Mouse (Mus musculus) left cerebral cortex, adult 9 months (tissue): ENCODE measurements around the gene Thsd4.
A peak's percentile ranks its signal among the peaks of the same experiment; 100 is the strongest.
"Not testable (repeated sequence)": the region's sequence is repeated elsewhere in the genome, so short reads cannot be mapped to it uniquely, and the experiment has no call there.

Experiments
- DNase-seq, 2 experiments: peaks; one replicate each; pipeline ENCODE4 v3.0.0; 2022; ENCODE audit warnings: low spot score in 2 of 2

Gene Thsd4

DNA sequence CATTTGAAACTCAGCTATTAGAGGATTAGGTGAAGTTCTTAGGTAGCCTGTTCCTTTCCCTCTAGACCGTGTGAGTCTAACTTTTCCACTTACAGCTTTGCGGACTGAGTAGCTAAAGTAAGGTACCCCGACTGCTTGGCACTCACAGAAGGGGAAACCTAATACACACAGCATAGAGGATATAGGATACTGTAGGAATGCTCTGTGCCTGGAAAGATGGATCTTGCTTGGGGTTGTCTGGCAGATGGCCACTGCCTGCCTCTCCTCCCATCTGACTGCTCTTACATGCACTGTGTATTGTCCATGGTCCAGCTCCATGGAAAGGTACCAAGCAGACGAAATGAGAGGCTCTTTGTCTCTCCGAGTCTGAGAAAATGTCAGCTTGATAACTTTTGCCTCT is 530.4 kb downstream of the Thsd4 start:
- no peak for DNase-seq

DNA sequence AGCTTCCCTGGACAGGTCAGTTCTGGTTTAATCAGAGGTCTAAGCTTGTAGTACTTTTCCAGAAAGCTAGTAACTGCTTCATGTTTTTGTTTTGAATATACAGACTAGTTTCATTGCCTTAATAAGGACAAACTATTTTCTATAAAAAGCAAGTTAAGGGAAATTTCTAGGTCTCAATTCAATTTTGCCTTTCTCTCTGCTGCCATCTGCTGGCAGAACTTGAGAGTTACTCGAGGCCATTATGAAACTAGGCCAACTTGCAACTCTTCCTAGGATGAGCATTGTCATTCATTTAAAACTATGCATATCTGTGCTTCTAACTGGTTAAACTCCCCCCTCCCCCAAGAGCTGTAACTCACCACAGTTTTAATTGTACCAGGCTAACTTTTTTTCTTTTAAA is 532.0 kb downstream of the Thsd4 start:
- peak in 1 of 2 experiments; percentile 79 for DNase-seq

DNA sequence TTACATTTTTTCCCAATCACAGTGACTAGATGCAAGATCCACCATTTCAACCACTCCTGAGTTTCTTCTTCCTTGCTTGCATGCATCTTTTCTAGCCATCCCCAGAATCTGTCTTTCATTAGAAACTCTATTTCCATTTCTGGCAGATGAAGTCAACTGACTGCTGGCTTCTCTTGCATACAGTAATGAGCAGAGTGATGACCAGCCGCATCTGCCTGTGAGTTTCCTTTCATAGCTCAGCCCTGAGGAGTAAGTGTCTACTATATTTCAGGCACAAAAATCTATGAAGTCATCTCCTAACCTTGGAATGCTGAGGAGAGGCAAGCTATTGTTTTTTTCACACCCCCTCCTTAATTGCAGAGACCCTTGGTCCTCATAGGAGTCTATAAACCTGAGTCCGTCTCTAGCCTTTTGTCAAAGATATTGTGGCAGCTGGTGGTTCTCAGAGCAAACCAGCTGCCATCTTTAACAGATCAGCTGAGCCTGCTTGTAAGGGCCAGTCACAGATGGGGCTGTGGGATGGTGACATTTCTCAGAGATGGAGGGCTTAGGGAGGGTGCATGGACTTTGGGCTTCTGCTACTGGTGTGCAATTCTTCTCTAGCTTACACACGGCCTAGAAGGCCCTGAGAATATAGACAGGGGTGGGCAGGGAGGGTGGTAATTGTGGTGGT is 535.8 kb downstream of the Thsd4 start:
- peak in 1 of 2 experiments; percentile 40 for DNase-seq

DNA sequence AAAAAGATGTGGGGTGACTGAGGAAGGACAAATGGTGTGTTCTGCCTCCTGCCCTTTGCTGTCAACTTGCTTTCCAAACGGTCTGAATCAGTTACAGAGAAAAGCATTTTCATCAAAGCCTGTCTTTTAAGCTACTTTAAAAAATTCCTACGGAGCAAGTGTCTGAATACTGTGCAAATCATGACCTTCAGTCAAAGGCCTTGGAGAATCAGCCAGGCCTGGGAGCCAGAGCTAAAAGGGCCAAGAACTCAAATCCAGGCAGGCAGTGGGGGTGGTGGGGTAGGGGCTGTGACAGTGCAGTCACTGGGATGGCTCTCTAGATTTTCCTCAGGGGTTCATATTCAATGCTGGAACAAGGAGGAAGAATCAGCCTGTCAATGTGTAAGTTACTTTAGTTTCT is 540.7 kb downstream of the Thsd4 start:
- DNase-seq: no peak

DNA sequence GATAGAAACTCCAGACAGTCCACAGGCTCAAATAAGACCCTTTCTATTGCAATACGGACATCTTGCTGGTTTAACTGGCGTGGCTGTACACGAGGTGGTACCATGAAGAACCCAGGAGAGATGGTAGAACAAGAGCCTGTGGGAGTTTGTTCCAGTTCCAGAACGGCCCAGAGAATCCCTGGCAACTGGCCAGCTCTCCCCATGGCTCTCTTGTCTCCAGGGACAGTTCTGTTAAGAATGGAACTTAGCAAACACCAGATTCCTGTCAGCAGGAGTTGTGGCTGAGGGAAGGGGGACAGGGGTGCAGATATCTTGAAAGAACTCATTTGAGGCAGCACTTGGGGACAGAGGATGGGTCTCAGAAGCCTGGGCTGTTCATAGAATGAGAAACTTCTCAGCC is 550.6 kb downstream of the Thsd4 start:
- no peak for DNase-seq

DNA sequence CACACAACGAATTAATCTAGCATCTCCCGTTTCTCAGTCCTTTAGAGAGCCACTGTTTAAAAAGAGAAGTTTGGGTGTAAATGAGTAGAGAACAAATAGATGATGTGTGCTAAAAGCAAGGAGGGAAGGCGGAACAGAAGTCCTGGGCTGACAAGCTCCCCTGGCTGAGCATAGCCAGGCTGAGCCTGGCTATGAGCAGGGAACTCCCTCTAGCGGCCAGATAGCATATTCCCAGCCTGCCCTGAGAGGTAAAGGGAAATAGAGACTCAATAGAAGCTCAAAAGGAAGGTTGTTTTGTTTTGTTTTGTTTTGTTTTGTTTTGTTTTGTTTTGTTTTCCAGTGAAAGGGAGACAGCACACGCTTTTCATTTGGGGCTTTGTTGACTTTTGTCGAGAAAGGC is 552.5 kb downstream of the Thsd4 start:
- peak in 1 of 2 experiments; percentile 69 for DNase-seq

DNA sequence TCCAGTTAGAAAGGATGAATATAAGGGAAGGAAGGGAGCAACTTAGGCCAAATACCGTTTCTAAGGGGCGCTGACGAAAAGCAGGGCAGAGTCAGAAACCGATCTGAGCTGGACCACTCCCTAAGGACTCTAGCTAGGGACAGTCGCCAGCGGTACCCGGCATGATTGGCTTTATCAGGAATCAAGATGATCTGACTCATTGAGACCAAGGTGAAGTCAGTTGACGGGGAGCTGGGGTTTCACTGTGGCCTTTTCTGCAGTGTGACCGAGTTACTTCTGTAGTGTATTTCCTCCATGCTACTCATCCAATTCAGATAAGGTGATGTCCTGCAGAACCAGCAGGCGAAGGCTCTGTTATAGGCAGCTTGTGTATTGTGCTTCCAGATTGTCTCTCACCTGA is 556.8 kb downstream of the Thsd4 start:
- DNase-seq: no peak

DNA sequence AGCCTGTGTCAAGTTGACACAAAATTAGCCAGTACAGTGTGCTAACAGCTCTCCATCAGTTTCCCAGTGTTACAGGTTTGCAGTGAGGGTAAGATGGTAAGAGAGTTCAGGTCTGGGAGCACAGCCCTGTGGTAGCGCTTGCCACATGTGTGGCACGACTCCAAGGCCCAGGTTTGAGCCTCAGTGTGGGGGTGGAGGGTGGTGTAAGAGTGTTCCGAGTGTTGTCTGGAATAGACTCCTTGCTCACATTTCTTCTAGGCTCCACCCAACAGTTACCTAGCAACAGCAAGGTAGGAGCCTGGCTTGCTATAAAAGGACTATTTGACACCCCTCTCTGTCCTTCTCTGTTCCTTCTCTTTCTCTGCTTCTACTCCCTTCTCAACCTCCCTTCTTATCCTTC is 557.5 kb downstream of the Thsd4 start:
- DNase-seq: peak; percentile 53 to 57

DNA sequence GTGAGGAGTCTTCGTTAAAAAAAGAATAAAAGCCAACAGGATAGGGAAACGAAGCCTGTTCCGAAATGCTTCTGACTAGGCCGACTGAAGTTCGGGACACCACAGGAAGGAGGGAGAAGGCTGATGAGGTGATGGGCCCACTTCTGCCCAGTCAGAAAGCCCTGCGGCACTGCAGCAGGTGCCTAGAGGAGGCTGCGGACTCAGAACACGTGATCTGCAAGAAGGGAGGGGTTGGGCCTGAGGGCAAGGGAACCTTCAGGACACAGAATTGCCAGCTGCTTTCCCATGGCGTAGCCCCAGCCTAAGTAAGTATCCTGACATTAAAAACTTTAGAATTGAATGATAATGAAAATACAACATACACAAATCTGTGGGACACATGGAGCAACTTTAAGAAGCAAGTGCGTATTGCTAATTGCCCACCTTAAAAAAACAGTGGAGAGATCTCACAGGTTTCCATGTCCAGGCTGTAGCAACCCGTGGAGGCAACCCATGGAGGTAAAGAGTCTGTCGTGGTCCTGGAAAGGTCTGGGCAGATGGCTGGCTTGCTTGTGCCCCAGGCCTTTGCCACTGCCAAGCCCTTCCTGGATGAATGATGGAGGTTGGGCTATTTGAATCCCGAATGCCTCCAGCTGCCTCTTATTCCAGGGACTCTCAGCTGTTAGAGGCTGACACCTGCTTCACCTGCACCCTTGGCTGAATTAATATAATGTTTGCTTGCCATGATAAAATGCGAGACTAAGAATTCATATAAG is 560.5 kb downstream of the Thsd4 start:
- DNase-seq: no peak

DNA sequence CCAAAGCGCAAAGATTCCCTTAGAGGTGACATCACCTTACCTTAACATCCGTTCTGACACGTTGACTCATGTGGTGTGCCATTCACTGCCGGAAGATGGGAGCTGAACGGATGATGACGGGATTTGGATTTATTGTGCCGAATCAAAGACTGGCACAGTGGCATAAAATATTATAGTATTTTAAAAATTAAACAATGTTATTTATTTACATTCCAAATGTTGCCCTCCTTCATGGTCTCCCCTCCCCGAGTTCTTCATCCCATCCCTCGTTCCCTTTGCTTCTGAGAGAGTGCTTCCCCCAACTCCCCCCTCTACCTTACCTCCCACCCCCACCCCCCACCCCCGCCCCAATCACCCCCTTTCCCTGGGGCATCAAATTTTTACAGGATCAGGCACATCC is 561.3 kb downstream of the Thsd4 start, which contains the start of gene Nr2e3:
TSS of gene Nr2e3 (minus strand) at position 101 of the 400 bp plus-strand sequence.
- no peak for DNase-seq

DNA sequence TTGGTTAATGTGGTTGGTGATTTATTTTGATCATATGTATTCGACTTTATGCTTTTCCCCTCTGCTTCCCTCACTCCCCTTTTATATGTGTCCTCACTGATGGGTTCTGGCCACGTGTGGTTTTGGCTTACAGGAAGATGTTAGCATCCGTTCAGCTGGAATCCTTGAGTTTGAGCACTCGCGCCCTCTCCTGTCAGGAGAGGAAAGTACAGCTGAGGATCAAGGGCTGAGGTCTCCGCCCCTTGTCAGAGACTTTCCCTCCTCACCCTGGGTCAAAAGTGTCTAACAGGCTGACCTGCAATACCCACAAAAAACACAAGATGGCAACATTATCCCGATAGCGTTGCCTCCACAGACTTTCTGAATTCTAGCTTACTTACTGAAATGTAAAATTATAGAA is 562.6 kb downstream of the Thsd4 start:
- peak; percentile 36 to 80 for DNase-seq

DNA sequence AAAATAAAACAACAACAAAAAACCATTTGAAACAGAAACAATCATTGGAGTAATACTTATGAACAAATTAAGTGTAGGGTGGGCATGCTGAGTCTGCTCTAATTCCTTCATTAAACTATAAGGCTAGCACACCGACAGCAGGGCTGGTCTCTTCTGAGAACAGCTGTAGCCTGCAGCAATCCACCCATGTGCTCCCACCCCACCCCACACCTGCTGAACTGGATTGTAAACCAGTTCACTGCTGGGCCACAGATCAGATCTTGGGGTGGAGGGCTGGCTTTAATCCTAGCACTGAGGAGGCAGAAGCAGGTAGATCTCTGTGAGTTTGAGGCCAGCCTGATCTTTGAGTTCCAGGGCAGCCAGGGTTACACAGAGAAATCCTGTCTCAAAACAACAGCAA is 563.7 kb downstream of the Thsd4 start:
- not testable (repeated sequence) for DNase-seq

DNA sequence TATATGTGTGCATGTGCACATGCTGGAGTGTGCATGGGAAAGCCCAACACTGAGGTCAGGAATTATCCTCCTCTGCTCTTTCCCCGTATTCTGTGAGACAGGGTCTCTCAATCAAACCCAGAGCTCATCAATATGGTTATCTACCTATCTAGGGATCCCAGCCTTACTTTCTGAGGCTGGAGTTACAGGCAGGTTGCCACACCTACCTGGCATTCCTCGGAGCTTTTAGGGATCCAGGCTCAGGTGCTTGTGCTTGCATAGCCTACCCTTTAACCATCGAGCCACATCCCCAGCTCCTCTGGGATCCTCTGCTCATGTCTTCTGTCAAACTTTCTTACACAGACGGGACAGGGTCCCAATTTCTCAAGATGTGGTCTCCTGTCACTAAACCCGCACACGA is 565.4 kb downstream of the Thsd4 start:
- no peak for DNase-seq

DNA sequence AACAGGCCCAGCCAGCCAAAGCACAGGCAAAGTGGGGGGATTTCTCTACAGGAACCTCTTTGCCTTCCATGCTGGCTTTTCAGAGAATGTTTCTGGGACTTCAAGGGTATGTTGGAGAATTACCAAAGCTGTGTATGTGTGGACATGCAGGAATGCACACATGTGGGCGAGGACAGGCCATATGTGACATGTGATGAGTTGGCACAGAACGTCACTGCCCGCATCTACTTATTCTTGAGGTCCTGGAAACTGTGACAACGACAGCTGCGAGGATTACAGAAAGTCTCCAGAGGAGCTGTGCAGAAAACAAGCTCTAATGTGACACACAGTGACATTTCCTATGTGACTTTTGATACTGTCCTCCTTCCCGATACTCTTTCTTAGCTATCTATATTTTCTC is 566.2 kb downstream of the Thsd4 start:
- no peak for DNase-seq

DNA sequence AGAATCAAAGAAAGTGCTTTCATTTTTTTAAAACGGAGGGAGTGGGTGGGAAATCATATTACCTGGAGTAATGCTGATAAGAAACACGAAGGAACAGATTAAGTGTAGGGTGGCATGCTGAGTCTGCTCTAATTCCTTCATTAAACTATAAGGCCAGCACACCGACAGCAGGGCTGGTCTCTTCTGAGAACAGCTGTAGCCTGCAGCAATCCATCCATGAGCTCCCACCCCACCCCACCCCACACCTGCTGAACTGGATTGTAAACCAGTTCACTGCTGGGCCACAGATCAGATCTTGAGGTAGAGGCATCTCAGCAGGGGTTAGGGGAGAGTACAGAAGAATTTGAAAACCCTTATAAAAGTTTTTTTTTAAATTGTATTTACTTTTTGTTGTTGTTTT is 566.6 kb downstream of the Thsd4 start:
- no peak for DNase-seq

DNA sequence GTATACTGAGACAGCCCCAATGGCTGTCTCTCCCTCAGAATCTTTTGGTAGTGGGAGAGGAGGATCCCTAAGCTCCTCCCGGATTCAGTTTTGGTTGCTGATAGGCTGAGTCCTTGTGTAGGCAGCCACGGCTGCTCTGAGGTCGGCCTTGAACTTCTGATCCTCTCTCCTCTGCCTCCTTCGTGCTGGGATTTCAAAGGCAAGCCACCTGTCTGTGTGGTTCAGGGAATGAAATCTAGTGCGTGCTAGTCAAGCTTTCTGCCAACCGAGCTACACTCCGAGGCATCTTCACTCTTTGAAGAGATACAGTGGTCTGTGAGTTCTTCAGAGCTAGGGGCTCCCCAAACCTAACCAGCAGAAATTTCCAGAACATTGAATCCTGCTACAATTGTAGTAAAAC is 568.3 kb downstream of the Thsd4 start:
- DNase-seq: no peak

DNA sequence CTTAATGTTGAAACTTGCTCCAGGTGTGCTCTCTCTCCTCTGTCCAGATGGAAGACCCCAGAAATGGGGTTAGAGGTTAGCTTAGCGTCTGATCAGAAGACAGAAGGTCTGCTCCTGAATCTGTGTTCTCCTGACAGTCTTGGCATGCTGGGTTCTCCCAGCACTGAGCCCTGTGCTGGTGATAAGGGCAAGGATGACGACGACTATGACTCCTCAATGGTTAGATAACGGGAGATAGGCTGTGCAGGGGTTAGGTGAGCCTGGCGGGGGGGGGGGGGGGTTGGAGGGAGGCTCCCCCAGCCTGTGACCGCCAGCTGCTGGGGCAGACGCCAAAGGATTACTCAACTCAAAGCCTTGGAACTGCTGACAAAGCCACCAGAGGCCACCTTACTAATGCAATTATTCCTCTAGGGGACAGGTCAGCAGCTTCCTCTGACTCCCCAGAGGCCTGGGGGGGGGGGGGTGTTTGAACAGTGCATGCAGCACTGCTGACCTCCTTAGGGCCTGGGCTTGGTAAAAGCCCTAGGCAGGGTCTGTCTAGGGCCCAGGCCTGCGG is 569.3 kb downstream of the Thsd4 start:
- no peak for DNase-seq

DNA sequence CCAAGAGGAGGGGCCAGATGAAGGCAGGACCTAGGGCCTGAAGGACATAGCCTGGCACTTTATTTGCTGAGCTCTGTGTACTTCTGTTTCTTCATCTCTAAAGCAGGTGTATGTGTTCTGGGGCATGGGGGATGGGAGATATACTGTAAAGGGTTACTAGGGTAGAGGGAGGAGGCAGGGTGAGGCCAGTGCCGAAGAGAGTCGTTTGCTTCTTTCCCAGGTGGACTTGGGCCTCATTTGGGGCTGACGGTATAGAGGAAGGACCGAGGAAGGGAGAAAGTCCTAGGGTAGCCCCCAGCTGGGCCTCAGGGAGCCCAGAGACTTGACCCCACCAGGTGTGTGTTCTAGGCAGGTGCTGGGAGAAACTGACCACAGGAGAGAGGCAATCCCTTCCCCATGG is 569.9 kb downstream of the Thsd4 start:
- DNase-seq: no peak

DNA sequence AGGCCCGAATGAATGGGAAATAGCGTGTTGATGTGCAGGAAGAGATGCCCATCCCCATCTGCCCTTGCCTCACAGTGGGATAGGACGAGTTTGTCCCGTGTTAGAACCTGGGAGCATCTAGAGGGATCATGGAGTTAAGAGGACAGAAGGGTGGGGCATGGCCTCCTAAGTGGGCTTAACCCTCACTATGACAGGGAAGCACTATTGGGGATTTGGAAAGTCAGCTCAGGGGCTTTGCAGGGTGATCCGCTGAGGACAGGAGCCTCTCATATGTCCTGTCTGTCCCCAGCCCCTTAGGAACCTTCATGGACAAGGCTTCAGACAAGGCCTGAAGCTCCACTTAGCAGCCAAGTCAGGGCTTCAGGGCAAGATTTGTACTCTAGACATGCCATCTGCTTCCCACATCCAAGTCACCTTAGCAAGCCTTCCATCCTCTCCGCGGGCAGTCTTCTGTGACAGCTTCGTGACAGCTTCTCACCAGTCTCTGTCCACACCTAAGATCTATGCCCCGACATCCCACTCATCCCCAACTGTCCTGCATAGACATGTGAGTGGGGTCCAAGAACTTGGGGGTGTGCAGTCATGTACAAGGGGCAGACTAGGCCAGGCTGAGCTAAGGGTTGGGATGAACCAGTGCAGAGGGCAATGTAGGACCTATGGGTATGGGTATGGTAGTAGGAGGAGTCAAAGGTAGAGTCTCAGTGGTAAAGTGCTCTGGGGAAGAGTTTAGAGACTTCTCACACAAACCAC is 570.7 kb downstream of the Thsd4 start:
- DNase-seq: no peak

DNA sequence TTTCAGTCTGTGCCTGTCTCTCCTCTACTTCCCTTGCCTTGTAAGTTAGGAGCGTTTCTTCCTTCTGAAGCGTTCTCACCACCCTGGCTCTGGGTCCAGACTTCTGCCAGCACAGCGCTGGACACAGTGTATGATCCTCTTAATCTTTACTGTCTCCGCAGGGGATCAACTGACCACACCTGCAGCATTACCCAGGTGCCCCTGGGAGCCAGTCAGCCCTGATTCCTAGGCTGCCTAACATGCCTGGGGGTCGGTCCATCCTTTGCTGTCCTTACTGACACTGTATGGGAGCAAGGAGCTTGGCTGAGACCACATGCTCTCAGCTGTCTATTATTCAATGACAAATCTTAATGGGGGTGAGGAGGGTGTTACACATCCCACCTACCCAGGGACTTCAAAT is 571.9 kb downstream of the Thsd4 start:
- DNase-seq: no peak

DNA sequence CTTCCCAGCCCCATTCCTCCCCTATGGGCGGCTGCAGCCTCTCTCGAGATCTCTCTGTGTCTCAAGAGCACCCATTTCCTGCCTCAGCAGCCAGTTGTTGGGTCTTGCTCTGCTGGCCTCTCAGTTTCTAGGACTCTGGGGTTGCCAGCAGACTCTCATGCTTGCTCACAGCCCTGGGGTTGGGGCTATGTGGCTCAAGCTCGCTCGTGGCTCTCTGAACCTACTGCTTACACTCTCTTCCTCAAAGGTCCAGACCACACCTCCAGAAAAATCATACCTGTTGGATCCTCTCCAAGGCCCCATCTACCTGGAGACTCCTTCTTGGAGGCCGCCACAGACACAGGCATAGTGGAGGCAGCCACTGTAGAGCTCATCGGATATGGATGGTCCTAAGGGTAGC is 572.3 kb downstream of the Thsd4 start:
- no peak for DNase-seq

DNA sequence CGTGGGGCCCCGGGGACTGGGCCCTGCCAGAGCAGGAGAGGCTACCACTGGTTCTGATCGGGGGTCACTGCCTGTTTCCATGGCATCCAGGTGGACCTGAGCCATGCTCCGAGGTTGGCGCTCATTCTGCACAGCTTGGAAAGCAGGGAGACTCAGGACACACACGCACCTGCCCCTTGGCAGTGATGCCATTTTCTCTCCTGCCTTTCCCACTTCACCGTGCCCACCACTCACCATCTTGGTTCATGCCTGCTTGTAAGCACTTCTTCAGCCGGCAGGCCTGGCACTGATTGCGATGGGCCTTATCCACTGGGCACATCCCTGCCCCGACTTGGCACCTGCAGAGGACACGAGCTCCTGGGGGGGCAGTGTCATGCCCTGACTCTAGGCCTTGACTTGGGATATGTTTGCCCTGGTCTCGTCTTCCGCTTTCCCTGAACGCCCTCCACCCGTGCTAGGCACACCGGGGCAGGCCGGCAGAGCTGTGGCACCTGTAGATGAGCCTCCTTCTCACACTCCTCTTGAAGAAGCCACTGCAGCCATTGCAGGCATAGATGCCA is 573.1 kb downstream of the Thsd4 start:
- no peak for DNase-seq
